20 mouse cellular contexts compared by ENCODE assay signal in genomic region chr3:104804312-104804711, GRCm38 (mm10). TPM values are rescaled to one million over a fixed set of nuclear protein-coding genes. Genes with fewer than 3 reads are reported as not detected.
"Had no signal": no experiment of that assay in that cellular context is flagged by ENCODE, and none has a peak within 500 bp of the region (broad histone marks: within the 10 kb centered on the region; RNA-seq: fewer than 3 reads in every experiment).

No protein-coding gene starts in this region.

- H3K4me1 ChIP-seq: neural tube, embryonic 13.5 days; neural tube, embryonic 15.5 days; stomach, embryonic 15.5 days had no signal

- H3K9me3 ChIP-seq: neural tube, embryonic 13.5 days; neural tube, embryonic 15.5 days; stomach, embryonic 15.5 days had no signal

- DNase-seq: retina, postnatal 1 day; right cerebral cortex, adult 18-20 months; right cerebral cortex, postnatal 14 days; right cerebral cortex, postnatal 25 days; right cerebral cortex, postnatal 4 days; spleen, adult 18-20 months; thymus, adult 18-20 months; thymus, adult 2 months; thymus, postnatal 14 days; thymus, postnatal 25 days; thymus, postnatal 36 days; thymus, postnatal 4 days had no signal

- H3K27me3 ChIP-seq: neural tube, embryonic 13.5 days; neural tube, embryonic 15.5 days; stomach, embryonic 15.5 days had no signal

- H3K4me3 ChIP-seq: neural tube, embryonic 13.5 days; neural tube, embryonic 15.5 days; stomach, embryonic 15.5 days had no signal

- H3K27ac ChIP-seq: neural tube, embryonic 13.5 days; neural tube, embryonic 15.5 days; stomach, embryonic 15.5 days; stomach, postnatal 0 days had no signal

RNA-seq across cellular contexts. Expression of gene Fam19a3, which starts 22.7 kb away (rescaled TPM):
- total RNA-seq: neutrophil, adult 5-6 weeks had no signal
- polyA plus RNA-seq: neural tube, embryonic 13.5 days; neural tube, embryonic 14.5 days; stomach, embryonic 14.5 days; stomach, postnatal 0 days; thymus, postnatal 0 days had no signal

RNA-seq across cellular contexts. Expression of gene Ppm1j, which starts 23.5 kb away (rescaled TPM):
- total RNA-seq: neutrophil, adult 5-6 weeks had no signal
